Mouse (Mus musculus) liver, embryonic 13.5 days (tissue): Measurements from ENCODE around the gene Gm3633. TPM values are rescaled to one million over a fixed set of nuclear protein-coding genes. Genes with fewer than 3 reads are reported as not detected.
"Not testable (repeated sequence)": the region's sequence is repeated elsewhere in the genome, so short reads cannot be mapped to it uniquely, and the experiment has no call there.

ENCODE experiments used
- ATAC-seq: fragments of 200-750 bp; cut with Nextera tagmentation; 2 replicates; pipeline ENCODE4 v1.8.0; 2017; ENCODE audit warnings: low read depth, mild to moderate bottlenecking, moderate number of reproducible peaks, moderate library complexity
- DNase-seq: peaks from one replicate; pipeline ENCODE4 v3.0.0; 2022
- H3K27ac ChIP-seq: fragments of 300-500 bp; sonication (generic); 2 replicates; pipeline ENCODE4 v1.5.1; 2015; ENCODE audit warnings: moderate library complexity, mild to moderate bottlenecking, inconsistent platforms
- H3K27me3 ChIP-seq: fragments of 300-500 bp; sonication (generic); 2 replicates; pipeline ENCODE4 v1.6.1; 2015; ENCODE audit warnings: mild to moderate bottlenecking, inconsistent platforms
- H3K36me3 ChIP-seq: fragments of 300-500 bp; sonication (generic); 2 replicates; pipeline ENCODE4 v1.6.1; 2015; ENCODE audit warnings: mild to moderate bottlenecking, inconsistent platforms
- H3K4me1 ChIP-seq: fragments of 300-500 bp; sonication (generic); replicated peaks from 2 replicates; pipeline ENCODE4 v1.6.1; 2015; ENCODE audit warnings: inconsistent platforms
- H3K4me2 ChIP-seq: fragments of 300-500 bp; sonication (generic); 2 replicates; pipeline ENCODE4 v1.6.1; 2015; ENCODE audit warnings: inconsistent platforms, mild to moderate bottlenecking, moderate library complexity
- H3K4me3 ChIP-seq: fragments of 300-500 bp; sonication (generic); replicated peaks from 2 replicates; pipeline ENCODE4 v1.5.1; 2015; ENCODE audit warnings: mild to moderate bottlenecking, inconsistent platforms
- H3K9ac ChIP-seq: fragments of 300-500 bp; sonication (generic); 2 replicates; pipeline ENCODE4 v1.6.1; 2015; ENCODE audit warnings: mild to moderate bottlenecking, inconsistent platforms
- H3K9me3 ChIP-seq: fragments of 300-500 bp; sonication (generic); replicated peaks from 2 replicates; pipeline ENCODE4 v1.6.1; 2016; ENCODE audit warnings: inconsistent platforms
- WGBS: fragments of 180-500 bp; shearing (Covaris S2); methylation state at CpG from one replicate; pipeline ENCODE4 v1.1.7; 2015; ENCODE audit not compliant: insufficient replicate concordance; 5-methylcytosine and 5-hydroxymethylcytosine counted together
- microRNA-seq: library from miRNA; unstranded; fragments of <30 nt; microRNA quantifications from one replicate; pipeline ENCODE4, GENCODE M21; 2016
- polyA plus RNA-seq: library from polyadenylated mRNA; unstranded; fragments of >200 nt; fragmentation: Nextera tagmentation; extraction: Ambion mirVana; gene quantifications from 2 replicates; pipeline ENCODE4 v1.2.1, GENCODE M21; 2015

Gm3633 gene
- polyA plus RNA-seq: not detected in 2 replicates

- 89% methylated on average over 1 of the region's 2 CpGs for WGBS
- not testable (repeated sequence) for H3K4me3 ChIP-seq, ATAC-seq, DNase-seq, H3K9ac ChIP-seq, H3K4me2 ChIP-seq, H3K36me3 ChIP-seq, H3K27me3 ChIP-seq, H3K9me3 ChIP-seq, H3K4me1 ChIP-seq, H3K27ac ChIP-seq
Observed at GRCm38 (mm10) chr14:42641817-42642216, at the start of gene Gm3633. Gm3633 (minus strand) TSS chr14:42641917.

GRCm38 (mm10) chr14:42655638-42656037 is 13.9 kb upstream of the Gm3633 start, which contains the start of gene Gm10378:
Gm10378 (plus strand) TSS chr14:42655938.
- no CpG with 5 or more reads among the region's 1 CpGs for WGBS
- not testable (repeated sequence) for H3K4me2 ChIP-seq, ATAC-seq, DNase-seq, H3K27me3 ChIP-seq, H3K4me3 ChIP-seq, H3K9ac ChIP-seq, H3K36me3 ChIP-seq, H3K4me1 ChIP-seq, H3K27ac ChIP-seq, H3K9me3 ChIP-seq

GRCm38 (mm10) chr14:42599782-42600181 is 41.9 kb downstream of the Gm3633 start, which contains the start of gene Gm17124:
Gm17124 (minus strand) TSS chr14:42599882.
- H3K27me3 ChIP-seq, H3K4me1 ChIP-seq, H3K4me2 ChIP-seq, H3K9me3 ChIP-seq, ATAC-seq, H3K36me3 ChIP-seq, H3K27ac ChIP-seq, H3K9ac ChIP-seq, DNase-seq, H3K4me3 ChIP-seq: not testable (repeated sequence)
- no CpG with 5 or more reads among the region's 3 CpGs for WGBS

Small RNAs within 50 kb of the gene (microRNA-seq; reads per million reads assigned to microRNA genes)
- not detected for gene Gm23620
- gene Gm25228: not detected

Other genes starting within 250 kb of the Gm3633 start
- not detected in 2 replicates for gene Gm8005, start 202.2 kb downstream of the Gm3633 start, polyA plus RNA-seq
- not detected in 2 replicates for gene Gm8011, start 178.0 kb downstream of the Gm3633 start, polyA plus RNA-seq
- gene Gm8020, start 139.6 kb downstream of the Gm3633 start, polyA plus RNA-seq: not detected in 2 replicates
- not detected in 2 replicates for gene Gm8024, start 117.6 kb downstream of the Gm3633 start, polyA plus RNA-seq
- not detected in 2 replicates for gene Gm17124, start 42.0 kb downstream of the Gm3633 start, polyA plus RNA-seq
- gene Gm10378, start 14.0 kb upstream of the Gm3633 start, polyA plus RNA-seq: not detected in 2 replicates
- not detected in 2 replicates for gene Gm3015, start 126.9 kb upstream of the Gm3633 start, polyA plus RNA-seq
- not detected in 2 replicates for gene Gm10377, start 156.1 kb upstream of the Gm3633 start, polyA plus RNA-seq
- not detected in 2 replicates for gene Gm21977, start 211.6 kb upstream of the Gm3633 start, polyA plus RNA-seq